Mouse (Mus musculus) spleen, postnatal 10 days (tissue): ENCODE measurements around the gene Aff3.

Experiments used
- DNase-seq, 2 experiments: peaks; one replicate each; pipeline ENCODE4 v3.0.0; 2021 to 2022; ENCODE audit warnings: low spot score in 2 of 2

The Aff3 gene

DNA sequence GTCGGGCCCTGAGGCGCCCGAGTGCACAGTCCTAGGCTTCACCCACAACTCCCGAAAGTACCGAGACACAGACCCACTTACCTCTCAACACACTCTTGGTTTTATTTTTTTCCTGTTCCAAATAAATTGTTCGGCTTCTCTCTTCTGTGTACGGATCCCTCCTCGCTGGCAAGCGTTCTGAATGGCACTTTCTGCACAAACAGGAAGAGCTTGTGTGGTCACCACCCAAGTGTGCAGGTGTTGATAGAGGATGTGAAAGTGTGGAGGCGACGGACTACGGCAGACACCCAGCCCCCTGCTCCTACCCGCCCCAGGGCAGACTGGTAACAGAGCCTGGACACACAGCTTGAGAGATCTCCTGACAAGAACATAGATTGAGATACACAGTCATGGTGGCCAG, at the start of gene Aff3:
Gene Aff3 (minus strand): TSS at position 179 of the 400 bp plus-strand sequence.
- DNase-seq = peak; percentile 30 to 76

DNA sequence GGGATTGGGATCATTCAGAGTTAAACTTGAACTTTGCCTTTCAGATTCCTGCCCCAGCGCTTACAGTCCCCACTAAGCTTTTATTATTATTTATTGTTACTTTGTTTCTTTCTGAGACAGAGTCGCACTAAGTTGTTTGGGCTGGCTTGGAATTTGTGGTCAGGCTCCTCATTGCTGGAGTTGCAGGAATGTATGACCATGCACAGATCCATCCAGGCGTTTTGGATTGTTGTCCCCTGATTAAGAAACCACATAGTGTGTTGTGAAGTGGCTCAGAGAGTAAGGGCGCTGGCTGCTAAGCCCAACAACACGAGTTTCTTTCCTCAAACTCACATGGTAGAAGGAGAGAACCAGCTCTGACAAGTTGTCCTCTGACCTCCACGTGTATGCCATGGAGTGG, 35.9 kb upstream of the Aff3 start:
- DNase-seq = no peak

DNA sequence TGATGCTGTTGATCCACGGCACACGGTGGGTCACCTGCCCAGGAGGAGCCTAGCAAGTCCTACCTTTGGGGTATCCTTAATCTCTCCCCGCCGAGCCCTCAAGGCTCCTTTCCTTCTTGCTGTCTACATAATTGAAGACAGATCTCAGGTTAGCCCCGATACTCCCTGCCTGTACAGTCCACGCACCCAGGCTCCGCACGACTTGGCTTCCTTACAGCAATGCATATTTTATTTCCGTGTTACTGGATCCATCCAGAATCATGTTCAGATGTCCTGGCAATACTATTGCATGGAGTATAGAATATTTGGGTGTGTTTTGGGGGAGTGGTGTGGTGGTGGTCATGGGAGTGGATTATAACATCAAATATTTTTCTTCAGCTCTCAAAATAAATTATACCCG, 34.5 kb upstream of the Aff3 start:
- no peak for DNase-seq

DNA sequence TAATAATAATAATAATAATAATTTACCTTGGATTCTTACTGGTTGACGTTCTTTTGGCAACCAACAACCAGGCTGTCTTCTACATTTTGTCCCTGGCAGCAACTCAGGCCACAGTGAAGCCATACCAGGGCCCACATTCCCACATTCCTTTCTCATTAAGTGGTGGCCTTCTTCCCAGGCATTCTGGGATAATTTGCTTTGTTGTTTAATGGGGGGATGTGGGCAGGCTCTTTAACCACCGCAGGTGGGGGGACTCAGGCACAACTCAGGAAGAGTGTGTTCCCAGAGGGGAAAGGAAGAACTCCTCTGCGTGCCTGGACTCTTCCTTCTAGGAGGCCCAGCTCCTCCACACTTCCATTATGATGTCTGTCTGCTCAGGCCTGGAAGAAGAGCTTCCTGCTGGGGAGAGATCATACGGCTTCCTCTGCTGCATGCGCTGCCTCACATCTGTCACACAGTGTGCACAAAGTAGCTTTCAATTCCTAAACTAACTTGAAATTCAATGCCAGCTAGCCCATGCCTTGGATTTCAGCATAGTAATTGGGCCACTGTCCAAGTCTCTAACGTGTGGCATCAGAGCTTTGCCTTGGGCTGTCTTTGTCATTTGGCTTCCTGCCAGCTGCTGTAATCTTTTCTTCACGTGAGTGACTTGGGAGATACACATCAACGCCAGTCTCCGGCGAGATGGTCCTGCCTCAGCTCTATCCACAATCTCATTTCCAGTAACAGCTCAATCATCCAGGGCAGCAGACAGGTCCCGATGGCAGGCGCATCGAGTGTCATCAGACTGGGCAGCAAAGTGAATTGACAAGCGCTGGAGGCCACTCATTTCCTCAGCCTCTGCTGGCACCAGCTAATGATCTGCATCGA, 31.3 kb upstream of the Aff3 start:
- no peak for DNase-seq

DNA sequence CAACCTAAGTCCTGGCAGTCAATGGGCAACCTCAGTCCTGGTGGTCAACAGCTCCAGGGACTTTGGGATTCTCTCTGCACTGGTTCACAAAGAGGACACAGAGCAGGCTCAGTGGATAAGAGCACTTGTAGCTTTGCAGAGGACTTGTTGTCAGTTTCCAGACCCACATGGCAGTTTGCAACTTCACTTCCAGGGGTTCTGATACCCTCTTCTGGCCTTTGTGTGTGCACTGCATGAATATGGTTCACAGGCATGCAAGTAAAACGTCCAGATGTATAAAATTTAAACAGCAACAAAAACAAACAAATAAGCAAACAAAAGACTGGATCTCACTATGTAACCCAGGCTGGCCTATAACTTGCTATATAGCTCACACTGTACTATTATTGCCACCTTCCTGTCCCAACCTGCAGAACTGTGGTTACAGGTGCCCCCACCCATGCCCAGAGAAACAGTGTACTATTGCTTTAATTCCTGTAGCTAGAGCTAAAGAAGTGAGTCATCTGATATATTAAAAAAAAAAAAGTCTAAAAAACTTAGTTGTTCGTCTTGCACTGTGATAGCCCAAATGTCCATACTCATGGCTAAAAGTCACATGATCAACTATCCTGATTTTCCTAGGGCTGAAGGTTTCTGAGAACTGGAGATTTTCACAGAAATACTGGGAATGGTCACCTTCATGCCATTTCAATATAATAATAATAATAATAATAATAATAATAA, 30.5 kb upstream of the Aff3 start:
- no peak for DNase-seq

DNA sequence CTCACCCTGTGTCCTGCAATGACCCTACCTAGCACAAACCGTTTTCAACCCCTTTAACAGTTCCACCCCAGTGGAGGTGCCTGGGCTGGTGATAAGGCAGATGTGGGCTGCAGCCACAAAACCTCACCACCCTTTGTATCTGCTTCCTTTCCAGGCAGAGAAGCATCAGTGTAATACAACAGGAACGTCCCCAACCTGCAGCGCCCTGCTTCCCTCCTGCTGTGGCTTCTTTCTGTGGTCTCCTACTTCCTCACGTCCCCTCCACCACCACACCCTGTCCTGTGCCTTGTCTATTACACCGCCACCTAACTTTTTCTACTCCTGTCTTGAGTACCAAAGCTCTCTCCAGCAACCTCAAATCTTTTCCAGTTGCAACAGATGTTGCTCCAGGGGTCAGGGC, 29.4 kb upstream of the Aff3 start:
- DNase-seq = peak; percentile 16 to 47

DNA sequence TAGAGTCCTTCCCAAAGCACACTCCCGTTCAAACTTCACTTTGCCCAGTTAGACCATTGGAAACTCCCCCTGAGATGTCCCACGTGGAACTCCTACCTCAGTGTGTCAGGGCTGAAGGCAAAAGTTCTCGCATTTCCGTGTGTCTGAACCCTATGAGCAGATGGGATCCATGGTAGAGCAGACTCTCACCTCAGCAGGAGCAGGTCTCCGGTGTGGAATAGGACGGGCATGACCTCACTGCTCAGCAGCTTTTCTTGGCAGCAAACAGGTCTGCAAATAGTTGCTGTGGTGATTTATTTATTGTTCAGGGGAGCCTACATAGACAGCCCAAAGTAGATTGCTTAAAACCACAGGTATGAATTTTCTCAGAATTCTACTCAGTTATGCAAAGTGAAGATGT, 25.7 kb upstream of the Aff3 start:
- DNase-seq = no peak

DNA sequence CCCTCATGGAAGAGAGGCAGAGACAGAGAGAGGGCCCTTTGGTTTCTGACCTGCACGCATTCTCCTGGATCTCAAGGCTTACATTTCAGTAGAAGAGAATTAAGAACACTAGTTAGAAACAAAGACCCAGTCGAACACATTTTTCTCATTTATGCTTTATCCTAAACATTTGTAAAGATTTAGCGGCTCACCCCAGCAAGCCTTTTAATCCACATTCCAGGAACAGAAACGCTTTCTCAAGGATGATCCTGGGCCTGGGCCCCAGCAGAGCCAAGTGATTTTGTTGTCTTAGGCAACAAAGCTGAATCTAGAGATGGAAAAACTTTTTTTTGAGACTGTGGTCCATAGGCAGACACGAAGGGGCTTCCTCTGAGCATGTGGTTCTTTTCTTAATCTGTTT, 23.5 kb upstream of the Aff3 start:
- no peak for DNase-seq

DNA sequence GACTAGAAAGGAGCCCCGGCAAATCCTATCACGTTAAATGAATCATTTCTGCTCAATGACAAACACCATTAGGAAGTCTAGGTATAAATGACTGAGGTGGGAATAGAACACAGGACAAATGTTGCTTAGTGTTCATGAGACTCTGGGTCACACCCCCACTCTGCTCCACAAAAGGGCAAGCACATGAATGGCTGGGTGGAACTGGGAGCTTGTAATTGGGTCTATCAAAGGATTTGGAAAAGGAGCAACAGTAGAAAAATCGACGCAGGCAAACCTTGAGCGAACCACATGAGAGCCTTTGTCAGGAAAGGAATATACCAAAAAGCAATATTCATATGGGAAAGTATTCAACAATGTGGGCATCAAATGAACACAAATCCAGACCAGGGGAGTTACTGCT, 21.0 kb upstream of the Aff3 start:
- DNase-seq = no peak

DNA sequence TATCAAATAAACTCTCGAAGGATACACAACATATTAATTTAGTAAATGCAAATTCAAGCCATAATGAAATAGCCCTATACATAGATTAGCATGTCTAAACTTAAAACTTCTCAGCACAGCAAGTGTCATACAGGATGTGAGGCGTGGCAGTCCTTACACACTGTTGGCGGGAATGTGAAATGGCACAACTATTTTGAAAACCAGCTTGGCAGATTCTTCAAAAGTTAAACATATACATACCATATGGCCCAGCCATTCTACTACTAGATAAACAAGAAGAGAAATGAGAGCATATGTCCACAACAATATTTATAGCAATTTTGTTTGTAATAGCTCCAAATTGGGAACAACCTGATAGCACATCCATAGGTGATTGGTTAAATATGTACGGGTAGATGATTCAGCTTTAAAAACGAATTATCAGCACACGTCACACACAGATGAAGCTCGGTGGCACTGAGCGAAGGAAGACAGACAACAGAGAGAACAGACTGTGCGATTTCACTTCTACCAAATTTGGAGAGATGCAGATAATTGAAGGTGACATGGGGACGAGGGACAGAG, 18.5 kb upstream of the Aff3 start:
- DNase-seq = no peak

DNA sequence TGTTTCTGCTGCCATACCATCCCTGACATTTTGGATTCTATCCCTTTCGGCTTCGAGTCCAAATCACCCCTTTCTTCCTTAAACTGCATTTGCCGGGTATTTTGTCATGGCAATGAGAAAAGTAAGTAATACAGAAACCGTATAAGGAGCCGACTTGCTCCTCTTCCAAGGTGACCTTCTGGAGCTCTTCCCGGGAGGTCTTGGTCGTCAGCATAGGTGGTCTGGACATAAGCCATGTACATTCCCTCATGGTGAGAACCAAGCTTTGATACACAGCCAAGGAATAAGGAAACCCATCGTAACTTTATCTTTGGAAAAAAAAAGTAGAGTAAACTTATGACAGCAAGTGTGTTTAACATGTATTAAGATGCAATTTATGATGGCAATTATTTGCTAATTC, 15.1 kb upstream of the Aff3 start:
- DNase-seq = no peak

DNA sequence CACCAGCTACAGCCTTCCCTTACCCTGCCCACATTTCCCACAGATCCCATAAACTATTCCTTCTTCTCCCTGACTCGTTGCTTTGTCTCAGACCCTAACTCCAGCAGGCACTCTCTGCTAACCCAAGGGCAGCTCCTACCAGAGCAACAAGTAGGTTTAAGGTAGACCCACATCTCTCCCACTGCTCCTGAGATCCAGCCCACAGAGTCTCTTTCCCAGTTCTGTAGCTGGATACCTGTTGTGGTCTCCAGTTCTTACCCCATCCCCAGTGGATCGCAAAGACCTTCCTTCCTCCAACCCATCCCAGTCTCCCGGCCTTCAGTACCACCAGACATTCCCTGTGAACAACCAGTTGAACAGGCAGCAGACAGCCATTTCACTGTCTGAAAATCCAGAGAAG, 7.0 kb upstream of the Aff3 start:
- DNase-seq = no peak

DNA sequence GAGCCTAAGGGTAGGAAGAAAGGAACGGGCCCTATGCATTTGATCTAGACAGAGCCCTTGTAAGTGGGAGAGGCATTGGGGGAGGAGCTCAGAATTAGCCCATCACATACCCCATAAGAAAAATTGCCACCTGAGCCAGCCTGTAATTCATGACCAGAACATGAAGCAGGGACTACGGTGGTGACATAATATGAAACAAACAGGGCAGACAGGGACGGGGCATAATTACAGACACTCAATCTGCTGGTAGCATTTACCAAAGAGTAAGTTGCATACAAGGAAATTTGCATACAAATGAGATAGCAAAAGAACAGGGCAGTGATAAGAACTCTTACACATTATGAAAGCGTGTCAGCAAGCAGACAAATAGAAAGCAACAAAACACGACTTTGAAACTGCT, 6.3 kb upstream of the Aff3 start:
- DNase-seq = no peak

DNA sequence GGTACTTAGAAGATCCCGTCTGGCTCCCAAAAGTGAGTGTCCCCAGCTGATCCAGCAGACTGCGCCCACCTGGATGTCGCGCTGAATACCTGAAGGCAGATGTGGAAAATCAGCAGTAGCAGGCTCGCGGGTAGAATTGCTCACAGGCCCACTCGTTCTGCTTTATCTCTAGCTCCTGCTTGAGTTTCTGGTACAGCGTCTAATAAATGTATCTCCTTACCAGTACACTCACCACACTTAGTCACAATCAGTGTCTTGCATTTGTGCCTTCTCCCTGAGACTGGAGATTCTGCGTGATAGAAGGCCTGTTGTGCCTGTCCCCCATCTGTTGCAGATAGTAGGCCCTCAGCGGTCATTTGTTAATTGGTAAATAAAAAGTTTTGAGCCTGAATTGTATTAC, 3.6 kb upstream of the Aff3 start:
- DNase-seq = no peak

DNA sequence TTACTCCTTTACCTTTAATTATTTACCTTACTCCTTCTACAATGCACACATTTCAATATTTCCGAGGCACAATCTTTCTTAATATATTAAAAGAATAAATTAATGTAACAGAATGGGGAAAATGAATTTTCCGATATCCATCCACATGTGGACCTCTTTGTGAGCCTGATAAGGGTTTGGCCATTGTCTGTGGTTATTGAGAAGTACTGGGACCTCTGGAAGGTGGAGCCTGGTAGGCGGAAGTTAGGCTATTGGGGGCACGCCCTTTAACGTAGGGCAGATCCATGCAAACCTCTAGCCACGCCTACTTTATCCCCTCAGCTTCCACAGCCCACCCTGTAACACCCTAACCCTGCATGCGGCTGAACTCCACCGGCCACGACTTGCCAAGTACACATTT, 3.1 kb upstream of the Aff3 start:
- DNase-seq = no peak

DNA sequence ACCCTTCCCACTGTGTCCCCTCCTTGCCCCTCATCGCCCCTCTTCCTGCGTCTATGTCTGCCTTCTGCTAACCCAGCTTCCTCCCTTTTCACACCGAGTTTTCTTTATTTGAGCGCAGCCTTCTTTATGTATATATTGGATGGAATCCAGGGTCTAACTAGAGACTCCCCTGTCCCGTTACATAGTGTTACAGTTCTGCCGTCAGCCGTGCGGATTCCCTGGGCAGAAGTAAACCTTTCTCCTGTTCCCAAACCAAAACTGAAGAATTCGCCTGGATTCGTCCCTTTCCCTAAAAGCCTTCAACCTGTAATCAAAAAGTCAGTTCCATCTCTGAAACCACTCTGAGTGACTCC, 2.0 kb upstream of the Aff3 start:
- DNase-seq = peak in 1 of 2 experiments; percentile 9

DNA sequence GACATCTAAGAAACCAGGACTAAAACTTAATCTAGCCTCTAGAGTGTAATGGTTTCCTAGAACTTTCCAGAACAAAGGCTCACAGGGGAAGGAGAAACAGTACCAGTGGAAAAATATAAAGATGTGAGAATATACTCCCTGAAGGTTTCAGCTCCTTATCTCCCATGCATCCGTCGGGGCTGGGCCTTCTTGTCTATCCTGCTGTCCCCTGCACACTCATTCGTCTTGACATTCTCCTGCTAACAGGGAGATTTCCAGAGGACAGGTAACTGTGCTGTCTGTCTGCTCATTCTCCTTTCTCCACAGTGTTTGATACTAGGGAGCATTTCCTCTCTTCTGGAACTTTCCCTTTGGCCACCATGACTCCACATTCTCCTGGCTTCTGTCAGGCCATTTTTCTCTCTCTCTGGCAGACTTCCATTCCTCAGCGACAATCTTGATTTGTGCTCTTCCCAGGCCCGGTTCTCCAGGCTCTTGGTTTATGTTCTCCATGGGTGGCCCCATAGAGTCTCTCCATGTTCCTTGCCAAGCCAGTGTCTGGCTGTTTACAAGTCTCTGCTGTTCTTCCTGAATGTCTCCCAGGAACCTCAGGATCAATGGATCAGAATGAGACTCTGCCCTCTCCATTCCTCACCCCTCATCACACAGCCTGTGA, 1.5 kb upstream of the Aff3 start:
- peak in 1 of 2 experiments; percentile 11 for DNase-seq

DNA sequence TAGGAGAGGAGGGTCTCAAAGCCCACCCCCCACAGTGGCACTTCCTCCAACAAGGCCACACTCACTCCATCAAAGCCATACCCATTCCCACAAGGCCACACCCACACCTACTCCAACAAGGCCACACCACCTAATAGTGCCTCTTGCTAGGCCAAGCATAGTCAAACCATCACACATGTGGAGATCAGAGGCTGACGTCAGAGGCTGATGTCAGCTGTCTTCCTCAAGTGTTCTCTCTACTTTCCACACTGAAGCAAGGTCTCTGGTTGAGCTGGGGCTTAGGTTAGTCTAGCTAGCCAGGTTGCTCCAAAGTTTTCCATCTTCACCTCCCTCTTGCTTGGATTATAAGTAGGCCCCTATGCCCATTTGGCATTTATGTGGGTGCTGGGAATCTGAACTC, 856 bp upstream of the Aff3 start:
- peak in 1 of 2 experiments; percentile 49 for DNase-seq

DNA sequence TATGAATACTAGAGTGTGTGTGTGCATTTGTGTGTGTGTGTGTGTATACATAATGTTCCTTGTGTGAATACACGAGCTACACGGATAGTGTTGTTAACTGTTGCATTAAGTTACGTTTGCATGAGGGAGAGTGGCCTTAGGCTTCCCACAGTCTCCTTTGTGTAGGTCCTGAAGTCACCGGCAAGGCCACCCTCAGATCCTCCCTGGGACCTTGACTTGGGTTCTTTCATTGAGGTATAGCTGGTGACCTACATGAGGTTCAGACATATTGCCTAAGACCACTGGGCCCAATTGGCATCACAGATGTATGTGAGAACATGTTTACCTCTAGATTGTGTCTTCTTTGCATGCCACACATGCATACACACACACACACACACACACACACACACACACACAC, 494 bp downstream of the Aff3 start:
- no peak for DNase-seq

DNA sequence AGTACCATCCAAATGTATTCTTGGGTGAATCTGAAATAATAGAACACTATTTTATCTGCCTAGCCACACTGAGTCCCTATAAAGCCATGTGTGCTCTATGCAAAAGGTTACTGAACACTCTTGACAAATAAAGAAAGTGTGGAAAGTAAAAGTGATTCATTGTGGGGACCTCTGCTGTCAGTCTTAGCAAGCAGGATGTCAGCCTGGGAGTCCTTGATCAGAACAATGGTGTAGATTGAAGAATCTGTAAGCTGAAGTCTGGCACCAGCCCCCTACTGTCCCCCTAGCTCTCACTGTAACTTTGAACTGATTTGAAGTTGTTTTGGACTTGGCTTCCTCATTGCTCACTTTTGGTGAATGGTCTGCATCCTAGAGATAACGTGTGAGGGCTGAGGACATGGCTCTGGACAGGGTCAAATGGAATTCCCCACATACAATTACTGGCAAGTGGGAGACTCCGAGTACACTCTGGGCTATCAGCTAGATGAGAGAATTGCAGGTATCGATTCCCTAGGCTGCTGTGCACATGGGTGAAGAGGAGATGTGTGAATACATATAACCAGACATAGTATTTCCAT, 2.0 kb downstream of the Aff3 start:
- no peak for DNase-seq

DNA sequence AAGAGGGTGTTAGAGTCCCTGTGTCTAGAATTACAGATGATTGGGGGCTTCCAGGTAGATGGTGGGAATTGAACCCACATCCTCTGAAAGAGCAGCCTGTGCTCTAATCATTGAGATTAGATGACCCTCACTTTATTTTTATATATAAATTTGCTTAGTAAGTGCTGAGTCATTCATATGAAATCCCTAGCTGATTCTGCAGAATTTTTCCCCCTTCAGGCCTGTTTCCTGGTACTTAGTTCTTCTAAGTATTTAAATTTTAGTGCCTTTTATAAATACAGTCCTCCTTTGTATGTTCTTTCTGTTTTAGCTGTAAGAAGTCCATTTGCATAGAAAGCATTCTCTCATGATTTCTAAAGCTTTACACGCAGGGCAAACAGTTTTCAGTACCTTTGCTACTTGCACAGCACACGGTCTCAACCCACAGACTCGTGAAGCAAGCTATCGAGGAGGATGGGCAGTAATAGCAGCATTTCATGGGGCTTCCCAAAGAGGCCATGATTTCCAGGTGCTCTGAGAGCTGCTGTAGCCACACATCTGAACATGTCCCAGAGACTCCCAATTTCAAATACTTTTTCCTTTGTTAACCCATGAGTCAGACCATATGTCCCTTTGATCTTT, 5.7 kb downstream of the Aff3 start:
- no peak for DNase-seq

DNA sequence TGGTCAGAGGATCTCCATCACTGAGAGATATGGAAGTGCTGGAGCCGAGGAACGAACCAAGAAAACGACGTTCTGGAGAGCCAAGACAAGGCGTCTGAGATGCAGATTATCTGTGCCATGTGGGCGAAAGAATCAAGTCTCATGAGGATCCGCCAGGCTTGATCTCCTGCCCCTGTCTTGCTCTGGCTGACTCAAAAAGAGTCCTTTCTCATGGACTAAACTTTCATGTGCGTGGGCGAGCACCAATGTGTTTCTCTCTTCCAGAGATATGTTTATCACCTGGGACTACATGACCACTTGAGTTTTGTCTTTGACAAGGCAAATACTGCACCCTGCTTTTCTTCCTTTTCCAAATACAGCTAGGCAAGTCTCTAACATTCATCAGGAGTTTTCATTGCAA, 6.4 kb downstream of the Aff3 start:
- DNase-seq = no peak
